Mouse (Mus musculus): ENCODE measurements around the gene Ift57. TPM values are rescaled to one million over a fixed set of nuclear protein-coding genes. Genes with fewer than 3 reads are reported as not detected.

Gene Ift57
- 43.7 and 56.7 TPM in 2 replicates for polyA plus RNA-seq (2015; fragmentation: Nextera tagmentation; extraction: Ambion mirVana)

DNA sequence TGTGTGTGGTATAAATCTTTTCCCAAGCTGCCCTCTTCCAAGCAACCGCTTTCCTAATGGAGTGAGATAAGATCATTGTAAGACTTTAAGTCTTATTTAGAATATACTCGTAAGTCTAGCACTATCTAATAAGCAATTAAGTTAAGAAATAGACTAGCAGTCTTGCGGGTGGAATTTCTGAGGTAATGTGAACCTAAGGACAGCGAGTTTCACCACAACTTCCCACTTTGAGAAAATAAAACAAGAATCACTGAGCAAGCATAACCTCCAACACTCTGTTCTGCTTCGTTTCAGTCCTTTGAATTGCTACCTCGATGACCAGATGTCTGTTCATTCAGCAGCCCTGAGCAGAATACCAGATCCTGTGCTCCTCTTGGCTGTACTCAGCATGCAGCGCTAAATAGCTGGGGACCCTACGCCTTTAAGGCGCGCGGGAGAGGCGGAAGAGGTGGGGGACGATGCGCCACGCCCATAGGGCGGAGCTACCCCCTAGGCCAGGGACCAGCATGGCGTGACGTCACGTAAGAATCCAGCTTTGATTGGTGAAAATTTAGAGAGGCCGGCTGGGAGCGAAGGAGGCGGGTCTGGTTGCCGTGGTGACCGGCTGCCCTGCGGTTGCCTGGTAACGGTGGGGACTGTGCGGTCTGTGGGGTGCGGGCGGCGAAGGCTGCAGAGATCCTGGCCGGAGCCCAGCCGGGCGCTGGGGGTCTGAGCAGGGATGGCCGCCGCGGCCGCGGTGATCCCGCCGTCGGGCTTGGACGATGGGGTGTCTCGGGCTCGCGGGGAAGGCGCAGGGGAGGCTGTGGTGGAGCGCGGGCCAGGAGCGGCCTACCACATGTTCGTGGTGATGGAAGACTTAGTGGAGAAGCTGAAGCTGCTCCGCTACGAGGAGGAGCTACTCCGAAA is at the start of gene Ift57:
TSS of gene Ift57 (plus strand) at position 614 of the 906 bp plus-strand sequence.
- Histone ChIP-seq H3K27ac (ENCODE audit: low read length) (peak within 1 kb of the TSS; percentile 82), H3K4me3 (ENCODE audit: low read depth, low read length) (peak within 1 kb of the TSS; percentile 87), H3K9ac (ENCODE audit: low read depth, low read length) (peak within 1 kb of the TSS; percentile 82), H3K36me3 (ENCODE audit: control insufficient read depth, insufficient read depth, low read length) (no peaks in the 10 kb centered on the region), H3K27me3 (ENCODE audit: control insufficient read depth, insufficient read depth, low read depth, low read length) (no peaks in the 10 kb centered on the region), H3K9me3 (replicated peaks; ENCODE audit: control insufficient read depth, low read length, poor library complexity, severe bottlenecking) (no peaks in the 10 kb centered on the region), H3K4me1 (ENCODE audit: control insufficient read depth, insufficient read depth, low read length) (peaks cover 18% of the 10 kb centered on the region), H3K4me2 (ENCODE audit: low read length) (peak within 1 kb of the TSS; percentile 86)
- peak; percentile 100 for ATAC-seq
- WGBS = 2% methylated on average over 53 of the region's 53 CpGs

DNA sequence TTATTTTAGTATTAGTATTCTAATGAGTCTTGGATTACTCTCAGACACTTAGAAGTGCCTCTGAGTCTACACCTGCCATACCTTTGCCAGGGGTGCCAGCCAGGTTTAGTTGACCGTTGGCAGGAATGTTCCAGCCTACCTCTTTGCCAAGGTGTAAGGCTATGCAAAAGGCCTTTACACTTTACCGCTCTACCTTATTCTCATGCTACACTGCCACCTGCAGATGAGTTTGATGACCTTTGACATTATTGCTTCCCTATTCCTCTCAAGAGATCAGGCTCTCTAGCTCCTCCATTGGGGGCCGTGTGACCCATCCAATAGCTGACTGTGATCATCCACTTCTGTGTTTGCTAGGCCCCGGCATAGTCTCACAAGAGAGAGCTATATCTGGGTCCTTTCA is 41.9 kb upstream of the Ift57 start:
- 87% methylated on average over 4 of the region's 4 CpGs for WGBS
- Histone ChIP-seq H3K36me3 (ENCODE audit: control insufficient read depth, insufficient read depth, low read length) (no peaks in the 10 kb centered on the region), H3K27me3 (ENCODE audit: control insufficient read depth, insufficient read depth, low read depth, low read length) (no peaks in the 10 kb centered on the region), H3K4me1 (ENCODE audit: control insufficient read depth, insufficient read depth, low read length) (0 out of 2 replicates have a peak, but pooled peaks cover under 1% of the 10 kb centered on the region), H3K9me3 (replicated peaks; ENCODE audit: control insufficient read depth, low read length, poor library complexity, severe bottlenecking) (no peaks in the 10 kb centered on the region), H3K9ac (ENCODE audit: low read depth, low read length) (no peak overlapping the region), H3K4me2 (ENCODE audit: low read length) (no peak overlapping the region), H3K4me3 (ENCODE audit: low read depth, low read length) (no peak overlapping the region), H3K27ac (ENCODE audit: low read length) (no peak overlapping the region)
- ATAC-seq = no peak

DNA sequence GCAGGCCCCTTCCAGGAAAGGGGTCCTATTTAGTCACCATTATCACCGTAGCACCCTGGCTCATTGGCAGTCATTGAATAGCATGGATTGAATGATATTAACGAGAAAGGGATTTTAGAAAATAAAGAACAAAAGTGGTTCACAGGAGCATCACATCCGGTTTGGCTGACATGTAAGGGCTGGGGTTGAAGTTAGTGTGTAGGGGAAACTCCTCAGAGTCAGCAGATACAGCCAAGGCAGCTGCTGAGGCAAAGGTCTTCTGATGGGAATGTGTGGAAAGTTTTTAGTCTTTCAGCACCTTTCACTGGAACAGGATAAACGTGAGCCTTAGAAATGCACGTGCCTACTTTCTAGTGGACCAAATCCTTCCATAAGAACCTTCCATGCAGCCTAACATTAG is 41.0 kb upstream of the Ift57 start:
- ATAC-seq = no peak
- WGBS = 73% methylated on average over 5 of the region's 5 CpGs

DNA sequence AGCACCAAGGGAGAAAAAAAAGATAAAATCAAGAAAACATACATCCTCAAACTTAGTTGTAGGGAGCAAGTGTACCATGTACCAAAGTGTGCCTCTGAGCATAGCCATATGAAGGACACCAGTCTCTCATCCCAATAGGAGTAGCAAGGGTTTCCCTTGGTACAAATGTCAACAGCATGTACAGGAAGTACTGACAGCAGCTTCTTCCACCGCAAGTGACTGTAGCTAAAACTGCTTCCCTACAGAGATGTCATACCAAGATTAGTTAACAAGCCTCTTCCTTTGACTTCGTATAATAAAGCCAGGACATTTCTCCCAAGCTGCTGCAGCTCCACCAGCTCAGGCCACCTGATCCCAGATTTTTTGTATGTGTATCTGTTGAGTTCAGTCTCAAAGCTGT is 39.9 kb upstream of the Ift57 start:
- Histone ChIP-seq H3K27ac (ENCODE audit: low read length) (no peak overlapping the region), H3K9me3 (replicated peaks; ENCODE audit: control insufficient read depth, low read length, poor library complexity, severe bottlenecking) (no peaks in the 10 kb centered on the region), H3K4me1 (ENCODE audit: control insufficient read depth, insufficient read depth, low read length) (0 out of 2 replicates have a peak, but pooled peaks cover 2% of the 10 kb centered on the region), H3K36me3 (ENCODE audit: control insufficient read depth, insufficient read depth, low read length) (no peaks in the 10 kb centered on the region), H3K4me2 (ENCODE audit: low read length) (no peak overlapping the region), H3K4me3 (ENCODE audit: low read depth, low read length) (no peak overlapping the region), H3K27me3 (ENCODE audit: control insufficient read depth, insufficient read depth, low read depth, low read length) (no peaks in the 10 kb centered on the region), H3K9ac (ENCODE audit: low read depth, low read length) (no peak overlapping the region)
- WGBS = 88% methylated on average over 2 of the region's 2 CpGs
- no peak for ATAC-seq

More for the DNA sequence above, 41.0 kb upstream of the Ift57 start:
- Histone ChIP-seq H3K36me3 (ENCODE audit: control insufficient read depth, insufficient read depth, low read length) (no peaks in the 10 kb centered on the region), H3K27ac (ENCODE audit: low read length) (no peak overlapping the region), H3K9ac (ENCODE audit: low read depth, low read length) (no peak overlapping the region), H3K4me2 (ENCODE audit: low read length) (no peak overlapping the region), H3K27me3 (ENCODE audit: control insufficient read depth, insufficient read depth, low read depth, low read length) (no peaks in the 10 kb centered on the region), H3K4me3 (ENCODE audit: low read depth, low read length) (no peak overlapping the region), H3K9me3 (replicated peaks; ENCODE audit: control insufficient read depth, low read length, poor library complexity, severe bottlenecking) (no peaks in the 10 kb centered on the region), H3K4me1 (ENCODE audit: control insufficient read depth, insufficient read depth, low read length) (0 out of 2 replicates have a peak, but pooled peaks cover 2% of the 10 kb centered on the region)

DNA sequence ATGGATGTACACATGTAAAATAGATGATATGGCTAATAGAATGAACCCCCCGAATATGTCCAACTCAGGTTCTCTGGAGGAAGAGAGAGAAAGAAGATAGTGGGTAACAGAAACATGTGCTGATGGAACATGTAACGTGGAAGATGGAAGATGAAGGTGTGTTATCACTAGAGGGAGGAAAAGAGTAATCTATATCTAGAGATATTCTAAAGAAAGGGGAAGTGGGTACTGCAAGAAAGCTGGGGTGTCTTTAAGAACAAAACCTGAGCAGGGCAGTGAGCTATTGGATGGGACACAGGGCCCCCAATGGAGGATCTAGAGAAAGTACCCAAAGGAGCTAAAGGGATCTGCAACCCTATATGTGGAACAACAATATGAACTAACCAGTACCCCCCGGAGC is 38.9 kb upstream of the Ift57 start:
- Histone ChIP-seq H3K9ac (ENCODE audit: low read depth, low read length) (no peak overlapping the region), H3K4me3 (ENCODE audit: low read depth, low read length) (no peak overlapping the region), H3K36me3 (ENCODE audit: control insufficient read depth, insufficient read depth, low read length) (no peaks in the 10 kb centered on the region), H3K9me3 (replicated peaks; ENCODE audit: control insufficient read depth, low read length, poor library complexity, severe bottlenecking) (no peaks in the 10 kb centered on the region), H3K4me2 (ENCODE audit: low read length) (no peak overlapping the region), H3K27me3 (ENCODE audit: control insufficient read depth, insufficient read depth, low read depth, low read length) (no peaks in the 10 kb centered on the region), H3K4me1 (ENCODE audit: control insufficient read depth, insufficient read depth, low read length) (0 out of 2 replicates have a peak, but pooled peaks cover 2% of the 10 kb centered on the region), H3K27ac (ENCODE audit: low read length) (no peak overlapping the region)
- WGBS = 92% methylated on average over 3 of the region's 3 CpGs
- ATAC-seq = no peak

DNA sequence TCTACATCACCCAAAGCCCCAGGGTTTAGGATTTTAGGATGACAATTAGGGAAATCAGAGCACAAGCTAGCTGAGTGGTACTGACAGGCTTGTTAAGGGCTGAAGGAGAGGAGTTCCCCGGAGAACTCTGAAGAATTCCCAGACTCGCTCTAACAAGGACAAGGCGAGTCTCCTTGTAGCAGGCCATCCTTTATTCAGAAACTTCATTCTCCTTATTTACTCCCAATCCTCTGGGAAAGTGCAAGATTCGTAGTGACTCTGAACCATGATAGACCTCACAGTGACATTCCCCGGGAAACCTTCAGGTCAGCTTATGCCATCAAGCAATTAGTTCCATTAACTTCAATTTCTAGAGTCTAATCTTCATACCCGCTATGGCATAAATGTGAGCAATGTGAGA is 36.8 kb upstream of the Ift57 start:
- Histone ChIP-seq H3K27ac (ENCODE audit: low read length) (no peak overlapping the region), H3K27me3 (ENCODE audit: control insufficient read depth, insufficient read depth, low read depth, low read length) (no peaks in the 10 kb centered on the region), H3K4me1 (ENCODE audit: control insufficient read depth, insufficient read depth, low read length) (0 out of 2 replicates have a peak, but pooled peaks cover 2% of the 10 kb centered on the region), H3K4me2 (ENCODE audit: low read length) (no peak overlapping the region), H3K9me3 (replicated peaks; ENCODE audit: control insufficient read depth, low read length, poor library complexity, severe bottlenecking) (no peaks in the 10 kb centered on the region), H3K36me3 (ENCODE audit: control insufficient read depth, insufficient read depth, low read length) (no peaks in the 10 kb centered on the region), H3K9ac (ENCODE audit: low read depth, low read length) (no peak overlapping the region), H3K4me3 (ENCODE audit: low read depth, low read length) (no peak overlapping the region)
- WGBS = 78% methylated on average over 6 of the region's 6 CpGs
- no peak; the same call in 1 of the 2 replicates for ATAC-seq

DNA sequence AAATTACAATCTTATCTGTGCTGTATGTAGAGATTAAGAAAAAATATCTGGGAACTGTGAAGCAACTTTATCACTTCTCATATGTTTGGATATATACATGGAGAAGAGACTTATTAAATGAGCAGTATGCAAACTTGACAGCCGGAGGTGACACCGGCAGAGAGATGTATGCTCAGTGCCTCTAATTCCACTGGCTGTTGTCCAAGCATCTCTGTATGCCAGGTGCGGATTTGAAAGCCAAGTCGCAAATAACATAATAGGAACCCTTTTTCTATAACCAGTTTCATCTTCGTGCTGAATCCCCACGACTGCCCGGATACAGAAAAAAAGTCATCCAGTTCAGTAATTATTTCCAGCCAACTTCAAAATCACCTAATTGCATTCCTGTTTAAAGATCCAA is 34.4 kb upstream of the Ift57 start:
- Histone ChIP-seq H3K27ac (ENCODE audit: low read length) (no peak overlapping the region), H3K4me1 (ENCODE audit: control insufficient read depth, insufficient read depth, low read length) (0 out of 2 replicates have a peak, but pooled peaks cover 2% of the 10 kb centered on the region), H3K36me3 (ENCODE audit: control insufficient read depth, insufficient read depth, low read length) (no peaks in the 10 kb centered on the region), H3K4me3 (ENCODE audit: low read depth, low read length) (no peak overlapping the region), H3K4me2 (ENCODE audit: low read length) (no peak overlapping the region), H3K9me3 (replicated peaks; ENCODE audit: control insufficient read depth, low read length, poor library complexity, severe bottlenecking) (no peaks in the 10 kb centered on the region), H3K27me3 (ENCODE audit: control insufficient read depth, insufficient read depth, low read depth, low read length) (no peaks in the 10 kb centered on the region), H3K9ac (ENCODE audit: low read depth, low read length) (no peak overlapping the region)
- WGBS = 78% methylated on average over 7 of the region's 7 CpGs
- ATAC-seq = no peak

DNA sequence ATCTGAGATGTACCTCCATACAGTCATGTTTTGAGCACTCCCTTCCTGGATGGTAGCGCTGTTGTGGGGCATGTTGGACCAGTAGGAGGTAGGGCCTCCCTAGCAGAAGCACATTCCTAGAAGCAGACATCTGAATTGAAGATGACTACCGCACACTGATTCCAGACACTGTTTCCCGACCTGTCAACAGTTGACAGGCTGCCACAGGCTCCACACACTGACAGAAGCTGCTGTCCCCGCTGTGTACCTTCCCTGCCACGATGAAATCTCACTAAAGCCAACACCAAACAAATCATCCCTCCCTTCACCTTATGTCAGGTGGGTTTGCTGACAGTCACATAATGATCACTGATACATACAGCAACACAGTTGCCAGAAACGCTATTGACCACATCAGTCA is 19.4 kb upstream of the Ift57 start:
- Histone ChIP-seq H3K4me2 (ENCODE audit: low read length) (no peak overlapping the region), H3K9me3 (replicated peaks; ENCODE audit: control insufficient read depth, low read length, poor library complexity, severe bottlenecking) (no peaks in the 10 kb centered on the region), H3K27me3 (ENCODE audit: control insufficient read depth, insufficient read depth, low read depth, low read length) (no peaks in the 10 kb centered on the region), H3K9ac (ENCODE audit: low read depth, low read length) (no peak overlapping the region), H3K27ac (ENCODE audit: low read length) (no peak overlapping the region), H3K36me3 (ENCODE audit: control insufficient read depth, insufficient read depth, low read length) (no peaks in the 10 kb centered on the region), H3K4me1 (ENCODE audit: control insufficient read depth, insufficient read depth, low read length) (0 out of 2 replicates have a peak, but pooled peaks cover under 1% of the 10 kb centered on the region), H3K4me3 (ENCODE audit: low read depth, low read length) (no peak overlapping the region)
- 81% methylated on average over 6 of the region's 6 CpGs for WGBS
- no peak for ATAC-seq

DNA sequence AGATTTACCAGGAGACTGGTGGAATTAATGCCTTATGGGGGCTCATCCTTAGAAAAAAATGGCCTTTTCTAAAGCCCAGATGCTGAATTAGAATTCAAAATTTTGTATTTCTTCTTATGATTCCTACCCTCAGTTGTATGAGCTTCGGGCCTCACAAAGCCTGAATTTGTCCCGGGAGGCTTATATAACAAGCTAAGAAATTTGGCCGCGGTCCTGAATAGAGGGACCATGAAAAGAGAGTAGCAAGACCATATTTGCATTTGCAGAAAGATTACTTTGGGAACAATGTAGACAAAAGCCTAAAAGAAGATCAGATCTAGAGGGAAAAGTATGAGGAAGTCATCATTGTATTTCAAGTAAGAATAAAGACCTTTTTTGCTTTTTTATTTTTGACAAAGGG is 14.1 kb upstream of the Ift57 start:
- no peak overlapping the region for H3K4me2 ChIP-seq (ENCODE audit: low read length)

More for the DNA sequence above, 14.1 kb upstream of the Ift57 start:
- Histone ChIP-seq H3K9ac (ENCODE audit: low read depth, low read length) (no peak overlapping the region), H3K36me3 (ENCODE audit: control insufficient read depth, insufficient read depth, low read length) (no peaks in the 10 kb centered on the region), H3K9me3 (replicated peaks; ENCODE audit: control insufficient read depth, low read length, poor library complexity, severe bottlenecking) (no peaks in the 10 kb centered on the region), H3K4me3 (ENCODE audit: low read depth, low read length) (no peak overlapping the region), H3K27me3 (ENCODE audit: control insufficient read depth, insufficient read depth, low read depth, low read length) (no peaks in the 10 kb centered on the region), H3K4me1 (ENCODE audit: control insufficient read depth, insufficient read depth, low read length) (0 out of 2 replicates have a peak, but pooled peaks cover 5% of the 10 kb centered on the region), H3K27ac (ENCODE audit: low read length) (no peak overlapping the region)
- 11% methylated on average over 4 of the region's 4 CpGs for WGBS
- 0 out of 2 replicates have a peak, but pooled peaks have one; percentile 32 for ATAC-seq

Measured in midbrain, embryonic 16.5 days (tissue).